Mouse (Mus musculus): Measurements from ENCODE around the gene Zranb1.

GRCm38 (mm10) chr7:133002271-133002670 is 71.3 kb downstream of the Zranb1 start:
- no peak for TF ChIP-seq CTCF (IDR thresholded peaks at IDR 0.05; ENCODE audit: low read depth, low read length)
- TF ChIP-seq POLR2A (IDR thresholded peaks at IDR 0.05; ENCODE audit: borderline replicate concordance, low read depth, low read length) = no peak
